Mouse (Mus musculus) stomach, postnatal 0 days (tissue): ENCODE results near the gene Olfr279. TPM values are rescaled to one million over a fixed set of nuclear protein-coding genes. Genes with fewer than 3 reads are reported as not detected.

Source experiments
- ATAC-seq: fragments of 200-750 bp; cut with Nextera tagmentation; 2 replicates; pipeline ENCODE4 v1.8.0; 2017; ENCODE audit not compliant: low FRiP score, low TSS enrichment
- DNase-seq: peaks from one replicate; pipeline ENCODE4 v3.0.0-alpha.2; 2016; ENCODE audit warnings: low spot score
- H3K27ac ChIP-seq: fragments of 300-500 bp; sonication (generic); replicated peaks from 2 replicates; pipeline ENCODE4 v1.5.1; 2014; ENCODE audit warnings: mild to moderate bottlenecking, control low read depth
- H3K27me3 ChIP-seq: fragments of 300-500 bp; sonication (generic); 2 replicates; pipeline ENCODE4 v1.6.1; 2014; ENCODE audit warnings: low read length; ENCODE audit not compliant: control insufficient read depth, insufficient read depth
- H3K36me3 ChIP-seq: fragments of 300-500 bp; sonication (generic); 2 replicates; pipeline ENCODE4 v1.6.1; 2014; ENCODE audit warnings: low read length, mixed read lengths; ENCODE audit not compliant: control insufficient read depth, insufficient read depth
- H3K4me1 ChIP-seq: fragments of 300-500 bp; sonication (generic); replicated peaks from 2 replicates; pipeline ENCODE4 v1.6.1; 2014; ENCODE audit warnings: antibody characterized with exemption; ENCODE audit not compliant: control insufficient read depth, insufficient read depth
- H3K4me2 ChIP-seq: fragments of 300-500 bp; sonication (generic); replicated peaks from 2 replicates; pipeline ENCODE4 v1.6.1; 2014; ENCODE audit warnings: low read depth, mild to moderate bottlenecking, control low read depth, moderate library complexity
- H3K4me3 ChIP-seq: fragments of 300-500 bp; sonication (generic); 2 replicates; pipeline ENCODE4 v1.5.1; 2014; ENCODE audit warnings: low read depth, low read length, control low read depth
- H3K9ac ChIP-seq: fragments of 300-500 bp; sonication (generic); 2 replicates; pipeline ENCODE4 v1.6.1; 2014; ENCODE audit warnings: mild to moderate bottlenecking, low read length, control low read depth, mixed read lengths
- H3K9me3 ChIP-seq: fragments of 300-500 bp; sonication (generic); 2 replicates; pipeline ENCODE4 v1.6.1; 2016; ENCODE audit warnings: low read length; ENCODE audit not compliant: control insufficient read depth
- CTCF ChIP-seq: IDR thresholded peaks from 2 replicates; pipeline ENCODE4 v1.5.1; 2016; ENCODE audit warnings: antibody characterized with exemption, low read depth, mild to moderate bottlenecking, moderate library complexity
- EP300 ChIP-seq: optimal IDR thresholded peaks from 2 replicates; pipeline ENCODE3; 2016; ENCODE audit warnings: antibody characterized with exemption
- WGBS: fragments of 180-500 bp; shearing (Covaris S2); extraction: QIAGEN DNeasy Blood & Tissue Kit; methylation state at CpG from one replicate; pipeline ENCODE4 v1.1.7; 2014; 5-methylcytosine and 5-hydroxymethylcytosine counted together
- polyA plus RNA-seq: library from polyadenylated mRNA; unstranded; fragments of >200 nt; fragmentation: Nextera tagmentation; extraction: Ambion mirVana; gene quantifications from 2 replicates; pipeline ENCODE4 v1.2.1, GENCODE M21; 2015

Olfr279 gene
- polyA plus RNA-seq, 1 experiment from 2014 or later = not detected

- 67% methylated on average over 5 of the region's 5 CpGs for WGBS
- Histone ChIP-seq H3K9ac (no peak overlapping the region), H3K27ac (no peak overlapping the region), H3K4me3 (no peak overlapping the region), H3K36me3 (peaks cover 25% of the 10 kb centered on the region), H3K4me1 (no peaks in the 10 kb centered on the region), H3K27me3 (no peaks in the 10 kb centered on the region), H3K4me2 (no peak overlapping the region), H3K9me3 (no peaks in the 10 kb centered on the region)
- ATAC-seq = 0 out of 2 replicates have a peak, but pooled peaks have one; percentile 46
- no peak for DNase-seq
- TF ChIP-seq CTCF (no peak), EP300 (no peak)
Observed at GRCm38 (mm10) chr15:98526057-98526456, 33.9 kb downstream of the Olfr279 start.

GRCm38 (mm10) chr15:98527056-98527771 is 35.0 kb downstream of the Olfr279 start:
- Histone ChIP-seq H3K4me3 (no peak overlapping the region), H3K36me3 (peaks cover 25% of the 10 kb centered on the region), H3K27me3 (no peaks in the 10 kb centered on the region), H3K4me2 (no peak overlapping the region), H3K27ac (no peak overlapping the region), H3K4me1 (no peaks in the 10 kb centered on the region), H3K9me3 (no peaks in the 10 kb centered on the region), H3K9ac (no peak overlapping the region)
- ATAC-seq (no peak), DNase-seq (no peak)
- WGBS = 94% methylated on average over 5 of the region's 5 CpGs
- no peak for TF ChIP-seq CTCF
- TF ChIP-seq EP300 = no peak

- no peak overlapping the region for H3K4me3 ChIP-seq
- no peaks in the 10 kb centered on the region for H3K9me3 ChIP-seq
- no peaks in the 10 kb centered on the region for H3K27me3 ChIP-seq
- H3K27ac ChIP-seq = no peak overlapping the region
- no peak overlapping the region for H3K4me2 ChIP-seq
- no peak overlapping the region for H3K9ac ChIP-seq
- DNase-seq (no peak), ATAC-seq (0 out of 2 replicates have a peak, but pooled peaks have one; percentile 16)
- H3K36me3 ChIP-seq = peaks cover 18% of the 10 kb centered on the region
- TF ChIP-seq CTCF = no peak
- TF ChIP-seq EP300 = no peak
- 79% methylated on average over 5 of the region's 5 CpGs for WGBS
- H3K4me1 ChIP-seq = 0 out of 2 replicates have a peak, but pooled peaks cover 3% of the 10 kb centered on the region
Observed at GRCm38 (mm10) chr15:98528066-98528563, 35.9 kb downstream of the Olfr279 start.

- peak overlapping the region; percentile 77 for H3K4me2 ChIP-seq
- no peak overlapping the region for H3K27ac ChIP-seq
- H3K27me3 ChIP-seq = no peaks in the 10 kb centered on the region
- DNase-seq (no peak), ATAC-seq (no peak)
- TF ChIP-seq CTCF = no peak
- no peak for TF ChIP-seq EP300
- peaks cover 13% of the 10 kb centered on the region for H3K36me3 ChIP-seq
- peak overlapping the region; percentile 93; the same call in 1 of the 2 replicates for H3K9ac ChIP-seq
- WGBS = 19% methylated on average over 5 of the region's 5 CpGs
- 0 out of 2 replicates have a peak, but pooled peaks cover 3% of the 10 kb centered on the region for H3K4me1 ChIP-seq
- peak overlapping the region; percentile 80 for H3K4me3 ChIP-seq
- no peaks in the 10 kb centered on the region for H3K9me3 ChIP-seq
Observed at GRCm38 (mm10) chr15:98532281-98532680, 40.1 kb downstream of the Olfr279 start.

GRCm38 (mm10) chr15:98533035-98533531 is 40.9 kb downstream of the Olfr279 start:
- H3K36me3 ChIP-seq = peaks cover 6% of the 10 kb centered on the region

More at GRCm38 (mm10) chr15:98533035-98533531, 40.9 kb downstream of the Olfr279 start:
- TF ChIP-seq CTCF (no peak), EP300 (no peak)
- Histone ChIP-seq H3K4me2 (peak overlapping the region; percentile 77), H3K27ac (peak overlapping the region; percentile 45; the same call in 1 of the 2 replicates), H3K9ac (peak overlapping the region; percentile 93), H3K4me1 (0 out of 2 replicates have a peak, but pooled peaks cover 3% of the 10 kb centered on the region), H3K9me3 (no peaks in the 10 kb centered on the region), H3K27me3 (no peaks in the 10 kb centered on the region), H3K4me3 (peak overlapping the region; percentile 80)
- DNase-seq (peak; percentile 26), ATAC-seq (no peak)
- under 1% methylated on average over 18 of the region's 18 CpGs for WGBS
